Mouse (Mus musculus): Measurements from ENCODE around the gene Nepn.

DNA sequence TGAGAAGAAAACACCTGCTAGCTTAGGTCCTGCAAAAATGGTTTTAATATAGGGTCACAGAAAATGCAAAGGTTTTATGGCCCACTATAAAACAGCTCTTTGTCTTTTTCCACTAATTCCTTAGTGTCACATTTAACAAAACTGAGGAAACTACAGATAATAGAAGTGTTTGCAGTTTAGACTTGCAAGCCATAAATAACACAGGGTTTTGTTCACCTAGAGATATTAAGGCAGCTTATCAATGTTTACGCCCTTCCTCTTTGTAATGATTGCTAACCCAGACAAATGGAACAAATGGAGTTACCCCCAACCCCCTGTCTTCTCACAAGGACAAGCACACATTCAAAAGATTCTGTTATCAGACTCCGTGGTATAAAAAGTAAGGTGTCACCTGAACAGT, 2.4 kb downstream of the Nepn start:
- TF ChIP-seq CTCF (IDR thresholded peaks at IDR 0.05) (no peak), EP300 (IDR thresholded peaks at IDR 0.05) (no peak)
